ENCODE assay signal across 15 mouse cellular contexts in the genomic region with DNA sequence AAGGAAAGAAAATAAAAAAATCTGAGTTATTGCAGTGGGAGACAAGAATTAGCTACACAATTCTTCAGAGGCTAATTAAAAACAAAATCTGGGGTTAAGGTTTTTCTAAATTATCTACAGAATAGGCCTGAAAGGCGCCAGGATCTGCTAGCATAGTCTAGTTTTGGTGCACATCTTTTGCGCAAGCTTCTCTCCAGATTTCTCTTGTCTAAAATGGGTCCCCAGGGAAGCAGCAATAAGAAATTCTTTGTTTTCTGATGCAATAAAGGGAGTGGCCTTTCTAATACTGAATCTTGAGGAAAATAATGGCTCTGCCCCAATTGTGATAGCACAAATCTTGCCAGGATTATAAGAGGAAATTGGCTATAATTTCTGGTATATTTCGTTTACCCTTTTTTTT.
"Had no signal": no experiment of that assay in that cellular context is flagged by ENCODE, and none has a peak within 500 bp of the region (broad histone marks: within the 10 kb centered on the region; RNA-seq: fewer than 3 reads in every experiment).

No protein-coding gene starts in this region.

- ATAC-seq: liver, postnatal 0 days; midbrain, embryonic 16.5 days had no signal

- DNase-seq: kidney, postnatal 14 days; liver; liver, embryonic 13.5 days; liver, postnatal 0 days; right cerebral cortex, adult 18-20 months; right cerebral cortex, postnatal 25 days; thymus, postnatal 4 days had no signal

- H3K9ac ChIP-seq: limb, embryonic 12.5 days; liver, embryonic 13.5 days; liver, postnatal 0 days; lung, embryonic 15.5 days; midbrain, embryonic 12.5 days had no signal

- H3K27me3 ChIP-seq: limb, embryonic 12.5 days; liver, embryonic 13.5 days; lung, embryonic 15.5 days; megakaryocyte, embryonic 14.5 days; midbrain, embryonic 12.5 days had no signal

- H3K9me3 ChIP-seq: limb, embryonic 12.5 days; liver, embryonic 13.5 days; lung, embryonic 15.5 days; megakaryocyte, embryonic 14.5 days; midbrain, embryonic 12.5 days had no signal

- H3K4me3 ChIP-seq: left cerebral cortex, adult 2 months; limb, embryonic 12.5 days; liver, embryonic 13.5 days; lung, embryonic 15.5 days; megakaryocyte, embryonic 14.5 days; midbrain, embryonic 12.5 days had no signal

- H3K4me1 ChIP-seq: liver, embryonic 13.5 days; lung, embryonic 15.5 days; midbrain, embryonic 12.5 days had no signal

- H3K4me2 ChIP-seq: limb, embryonic 12.5 days; liver, embryonic 13.5 days; lung, embryonic 15.5 days; midbrain, embryonic 12.5 days had no signal

- H3K36me3 ChIP-seq: limb, embryonic 12.5 days; liver, embryonic 13.5 days; lung, embryonic 15.5 days; midbrain, embryonic 12.5 days had no signal

- H3K27ac ChIP-seq: left cerebral cortex, adult 2 months; limb, embryonic 12.5 days; liver, embryonic 13.5 days; lung, embryonic 15.5 days; macrophage; midbrain, embryonic 12.5 days; stomach, postnatal 0 days had no signal
